Mouse (Mus musculus): ENCODE data around the gene Vps13a. TPM values are rescaled to one million over a fixed set of nuclear protein-coding genes. Genes with fewer than 3 reads are reported as not detected.

The Vps13a gene
- polyA plus RNA-seq, 1 experiment from 2014 or later: 7.9 TPM

GRCm38 (mm10) chr19:16602026-16602425 is 178.7 kb downstream of the Vps13a start:
- 83% methylated on average over 8 of the region's 8 CpGs for WGBS
- Histone ChIP-seq H3K9ac (no peak overlapping the region), H3K4me3 (no peak overlapping the region), H3K4me1 (peaks cover 9% of the 10 kb centered on the region), H3K27ac (no peak overlapping the region), H3K9me3 (replicated peaks) (no peaks in the 10 kb centered on the region), H3K36me3 (ENCODE audit: poor library complexity, severe bottlenecking) (no peaks in the 10 kb centered on the region), H3K27me3 (no peaks in the 10 kb centered on the region), H3K4me2 (no peak overlapping the region)
- ATAC-seq: no peak

GRCm38 (mm10) chr19:16599298-16599970 is 181.3 kb downstream of the Vps13a start:
- ATAC-seq: peak; percentile 80
- H3K27ac ChIP-seq: no peak overlapping the region
- no peak overlapping the region for H3K9ac ChIP-seq
- no peak overlapping the region; the same call in 1 of the 2 replicates for H3K4me2 ChIP-seq
- H3K36me3 ChIP-seq (ENCODE audit: poor library complexity, severe bottlenecking): no peaks in the 10 kb centered on the region
- H3K27me3 ChIP-seq: no peaks in the 10 kb centered on the region
- no peaks in the 10 kb centered on the region for H3K9me3 ChIP-seq (replicated peaks)
- no peak overlapping the region for H3K4me3 ChIP-seq
- H3K4me1 ChIP-seq: peaks cover 9% of the 10 kb centered on the region
- WGBS: 8% methylated on average over 9 of the region's 9 CpGs

- Histone ChIP-seq H3K9ac (no peak overlapping the region), H3K4me1 (peaks cover 9% of the 10 kb centered on the region), H3K4me3 (no peak overlapping the region), H3K27me3 (no peaks in the 10 kb centered on the region), H3K27ac (no peak overlapping the region), H3K9me3 (replicated peaks) (no peaks in the 10 kb centered on the region), H3K4me2 (no peak overlapping the region; the same call in 1 of the 2 replicates), H3K36me3 (ENCODE audit: poor library complexity, severe bottlenecking) (no peaks in the 10 kb centered on the region)
- ATAC-seq: peak; percentile 77
- WGBS: 53% methylated on average over 11 of the region's 11 CpGs
These were observed 182.0 kb downstream of the Vps13a start for GRCm38 (mm10) chr19:16598653-16599297.

GRCm38 (mm10) chr19:16597216-16597615 is 183.5 kb downstream of the Vps13a start:
- Histone ChIP-seq H3K4me1 (peaks cover 9% of the 10 kb centered on the region), H3K4me2 (no peak overlapping the region), H3K27me3 (no peaks in the 10 kb centered on the region), H3K9ac (no peak overlapping the region), H3K4me3 (no peak overlapping the region), H3K27ac (no peak overlapping the region), H3K9me3 (replicated peaks) (no peaks in the 10 kb centered on the region), H3K36me3 (ENCODE audit: poor library complexity, severe bottlenecking) (no peaks in the 10 kb centered on the region)
- 80% methylated on average over 6 of the region's 6 CpGs for WGBS
- ATAC-seq: no peak

- Histone ChIP-seq H3K4me2 (no peak overlapping the region), H3K9me3 (replicated peaks) (no peaks in the 10 kb centered on the region), H3K27ac (no peak overlapping the region), H3K27me3 (no peaks in the 10 kb centered on the region), H3K4me3 (no peak overlapping the region), H3K36me3 (ENCODE audit: poor library complexity, severe bottlenecking) (no peaks in the 10 kb centered on the region), H3K4me1 (peaks cover 3% of the 10 kb centered on the region), H3K9ac (no peak overlapping the region)
- ATAC-seq: no peak
These were observed 186.8 kb downstream of the Vps13a start for GRCm38 (mm10) chr19:16593975-16594317.

- Histone ChIP-seq H3K27ac (no peak overlapping the region), H3K4me1 (no peaks in the 10 kb centered on the region), H3K36me3 (ENCODE audit: poor library complexity, severe bottlenecking) (no peaks in the 10 kb centered on the region), H3K27me3 (no peaks in the 10 kb centered on the region), H3K4me3 (no peak overlapping the region), H3K9ac (no peak overlapping the region), H3K9me3 (replicated peaks) (no peaks in the 10 kb centered on the region), H3K4me2 (no peak overlapping the region)
- WGBS: 94% methylated on average over 7 of the region's 7 CpGs
- ATAC-seq: no peak
These were observed 187.3 kb downstream of the Vps13a start for GRCm38 (mm10) chr19:16593256-16593974.

- Histone ChIP-seq H3K4me2 (no peak overlapping the region), H3K36me3 (ENCODE audit: poor library complexity, severe bottlenecking) (no peaks in the 10 kb centered on the region), H3K27ac (no peak overlapping the region), H3K9ac (no peak overlapping the region), H3K4me3 (no peak overlapping the region), H3K9me3 (replicated peaks) (no peaks in the 10 kb centered on the region), H3K4me1 (no peaks in the 10 kb centered on the region), H3K27me3 (no peaks in the 10 kb centered on the region)
- no peak for ATAC-seq
- 10% methylated on average over 3 of the region's 3 CpGs for WGBS
These were observed 195.4 kb downstream of the Vps13a start for GRCm38 (mm10) chr19:16585379-16585778.

- Histone ChIP-seq H3K36me3 (ENCODE audit: poor library complexity, severe bottlenecking) (no peaks in the 10 kb centered on the region), H3K4me3 (no peak overlapping the region), H3K27me3 (no peaks in the 10 kb centered on the region), H3K9ac (no peak overlapping the region), H3K4me2 (no peak overlapping the region), H3K4me1 (no peaks in the 10 kb centered on the region), H3K27ac (no peak overlapping the region), H3K9me3 (replicated peaks) (no peaks in the 10 kb centered on the region)
- no peak for ATAC-seq
- 92% methylated on average over 7 of the region's 7 CpGs for WGBS
These were observed 196.2 kb downstream of the Vps13a start for GRCm38 (mm10) chr19:16584546-16584945.

GRCm38 (mm10) chr19:16580501-16580900 is 200.2 kb downstream of the Vps13a start:
- Histone ChIP-seq H3K4me1 (no peaks in the 10 kb centered on the region), H3K4me3 (no peak overlapping the region), H3K9ac (no peak overlapping the region), H3K9me3 (replicated peaks) (no peaks in the 10 kb centered on the region), H3K36me3 (ENCODE audit: poor library complexity, severe bottlenecking) (no peaks in the 10 kb centered on the region), H3K27ac (no peak overlapping the region), H3K4me2 (no peak overlapping the region), H3K27me3 (no peaks in the 10 kb centered on the region)
- no peak for ATAC-seq
- 92% methylated on average over 8 of the region's 8 CpGs for WGBS

- H3K9ac ChIP-seq: no peak overlapping the region
- 83% methylated on average over 7 of the region's 7 CpGs for WGBS
- H3K4me3 ChIP-seq: no peak overlapping the region
- H3K36me3 ChIP-seq (ENCODE audit: poor library complexity, severe bottlenecking): no peaks in the 10 kb centered on the region
- H3K27ac ChIP-seq: no peak overlapping the region
- ATAC-seq: no peak
- no peaks in the 10 kb centered on the region for H3K27me3 ChIP-seq
- no peaks in the 10 kb centered on the region for H3K9me3 ChIP-seq (replicated peaks)
- H3K4me1 ChIP-seq: no peaks in the 10 kb centered on the region
- no peak overlapping the region for H3K4me2 ChIP-seq
These were observed 201.0 kb downstream of the Vps13a start for GRCm38 (mm10) chr19:16579656-16580260.

- Histone ChIP-seq H3K9ac (no peak overlapping the region), H3K36me3 (ENCODE audit: poor library complexity, severe bottlenecking) (no peaks in the 10 kb centered on the region), H3K4me2 (no peak overlapping the region), H3K9me3 (replicated peaks) (no peaks in the 10 kb centered on the region), H3K27me3 (no peaks in the 10 kb centered on the region), H3K4me3 (no peak overlapping the region), H3K27ac (no peak overlapping the region), H3K4me1 (no peaks in the 10 kb centered on the region)
- ATAC-seq: no peak
- 89% methylated on average over 6 of the region's 6 CpGs for WGBS
These were observed 203.9 kb downstream of the Vps13a start for GRCm38 (mm10) chr19:16576790-16577189.

Measured in forebrain, embryonic 13.5 days (tissue).